Mouse (Mus musculus) olfactory bulb, adult 2 months (tissue): ENCODE measurements around the gene Patl1. TPM values are rescaled to one million over a fixed set of nuclear protein-coding genes. Genes with fewer than 3 reads are reported as not detected.
"Not testable (repeated sequence)": the region's sequence is repeated elsewhere in the genome, so short reads cannot be mapped to it uniquely, and the experiment has no call there.

Experiments used
- H3K27ac ChIP-seq: fragments of 200-500 bp; 2 replicates; pipeline ENCODE4 v1.5.1; 2012; ENCODE audit warnings: low read depth, low read length; ENCODE audit not compliant: insufficient read depth
- H3K4me1 ChIP-seq: fragments of 200-500 bp; 2 replicates; pipeline ENCODE4 v1.6.1; 2012; ENCODE audit warnings: low read length; ENCODE audit not compliant: control insufficient read depth, insufficient read depth
- H3K4me3 ChIP-seq: fragments of 200-500 bp; 2 replicates; pipeline ENCODE4 v1.5.1; 2012; ENCODE audit warnings: mild to moderate bottlenecking, low read depth, low read length, moderate library complexity; ENCODE audit not compliant: insufficient read depth
- CTCF ChIP-seq: fragments of 200-500 bp; IDR thresholded peaks from 2 replicates; pipeline ENCODE4 v1.5.1; 2012; ENCODE audit warnings: low read depth, mild to moderate bottlenecking, low read length, moderate library complexity; ENCODE audit not compliant: insufficient read depth
- POLR2A ChIP-seq: fragments of 200-500 bp; IDR thresholded peaks from 2 replicates; pipeline ENCODE4 v1.6.1; 2012; ENCODE audit warnings: mild to moderate bottlenecking, low read depth, low read length, moderate library complexity; ENCODE audit not compliant: insufficient read depth
- WGBS: fragments of 180-500 bp; shearing (Covaris S2); methylation state at CpG from one replicate; pipeline ENCODE4 v1.1.7; 2018; 5-methylcytosine and 5-hydroxymethylcytosine counted together
- polyA plus RNA-seq: library from polyadenylated mRNA; stranded (reverse); fragments of >200 nt; gene quantifications from 2 replicates; pipeline ENCODE4 v1.2.4, GENCODE M21; 2012; ENCODE audit warnings: low replicate concordance; ENCODE audit not compliant: missing spikeins, insufficient read depth, insufficient read length

Patl1 gene
- polyA plus RNA-seq, 1 experiment: not detected

DNA sequence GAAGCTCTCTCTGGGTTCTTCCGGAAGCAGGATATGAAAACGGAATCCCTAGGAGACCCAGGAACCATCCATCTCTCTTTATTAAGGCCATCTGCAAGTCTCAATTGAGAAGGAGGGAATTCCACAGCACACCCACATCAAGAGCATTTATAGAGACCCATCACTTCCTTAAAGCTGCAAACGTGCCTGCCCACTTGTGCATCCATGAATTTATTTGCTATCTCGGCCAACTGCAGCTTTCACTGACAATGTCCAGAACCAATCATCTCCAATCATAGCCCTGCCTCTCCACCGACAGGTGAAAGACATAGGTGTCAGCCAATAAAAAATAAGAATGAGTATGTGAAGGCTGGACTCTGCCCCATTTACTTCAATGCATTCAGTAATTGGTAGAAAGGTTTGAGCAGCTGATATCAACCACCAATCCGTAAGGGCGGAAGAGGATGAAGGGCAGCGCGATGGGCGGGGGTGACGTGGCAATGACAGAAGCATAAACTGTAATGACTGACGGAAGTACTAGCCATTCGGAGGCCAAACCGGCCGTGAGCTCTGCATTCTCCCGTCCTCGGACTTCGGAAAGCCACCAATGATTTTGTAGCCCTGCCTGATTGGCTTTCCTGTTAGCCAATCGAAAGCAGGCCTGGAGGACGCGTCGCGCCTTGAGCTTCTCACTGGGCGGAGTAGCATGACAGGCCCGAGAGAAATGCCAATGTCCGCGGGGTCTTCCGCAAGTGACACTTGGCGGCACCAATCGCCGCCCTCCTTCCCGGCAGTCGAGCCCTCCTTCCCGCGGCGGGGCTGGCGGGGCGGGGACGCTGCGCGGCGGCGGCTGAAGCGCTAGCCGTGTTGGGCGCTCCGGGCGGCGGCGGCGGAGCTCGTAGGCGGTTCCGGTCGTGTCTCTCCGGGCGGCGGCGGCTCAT lies 53.1 kb downstream of the Patl1 start, which contains the start of gene Osbp:
Gene Osbp, plus strand, starts transcription at position 919 of the 920 bp plus-strand sequence.
- H3K4me3 ChIP-seq: peak within 1 kb of the TSS; percentile 98
- 1% methylated on average over 56 of the region's 59 CpGs for WGBS
- peak; percentile 77 for TF ChIP-seq POLR2A
- no peak for TF ChIP-seq CTCF
- H3K4me1 ChIP-seq: peaks cover 5% of the 10 kb centered on the region
- H3K27ac ChIP-seq: peak within 1 kb of the TSS; percentile 53; the same call in 1 of the 2 replicates

DNA sequence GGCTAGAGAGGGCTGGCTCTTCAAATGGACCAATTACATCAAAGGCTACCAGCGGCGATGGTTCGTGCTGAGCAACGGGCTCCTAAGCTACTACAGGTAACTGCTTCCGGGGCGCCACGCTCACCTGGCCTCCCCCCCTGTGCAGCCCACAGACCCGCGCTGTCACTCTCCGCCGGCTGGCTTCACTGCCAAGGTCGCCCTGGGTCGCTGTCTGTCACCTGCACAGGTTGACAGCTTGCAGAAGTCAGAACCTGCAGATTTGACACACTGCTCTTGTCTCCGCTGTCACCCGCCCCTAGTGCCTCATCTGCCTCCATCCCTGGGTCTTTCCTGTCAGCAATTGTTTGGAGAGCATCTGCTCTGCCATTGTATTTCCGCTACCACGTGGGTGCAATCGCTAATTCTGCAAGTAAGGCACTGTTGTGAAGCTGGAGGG lies 54.0 kb downstream of the Patl1 start:
- peaks cover 8% of the 10 kb centered on the region for H3K4me1 ChIP-seq
- H3K27ac ChIP-seq: no peak overlapping the region
- TF ChIP-seq CTCF: no peak
- no peak for TF ChIP-seq POLR2A
- WGBS: 0% methylated on average over 18 of the region's 18 CpGs
- peak overlapping the region; percentile 98 for H3K4me3 ChIP-seq

DNA sequence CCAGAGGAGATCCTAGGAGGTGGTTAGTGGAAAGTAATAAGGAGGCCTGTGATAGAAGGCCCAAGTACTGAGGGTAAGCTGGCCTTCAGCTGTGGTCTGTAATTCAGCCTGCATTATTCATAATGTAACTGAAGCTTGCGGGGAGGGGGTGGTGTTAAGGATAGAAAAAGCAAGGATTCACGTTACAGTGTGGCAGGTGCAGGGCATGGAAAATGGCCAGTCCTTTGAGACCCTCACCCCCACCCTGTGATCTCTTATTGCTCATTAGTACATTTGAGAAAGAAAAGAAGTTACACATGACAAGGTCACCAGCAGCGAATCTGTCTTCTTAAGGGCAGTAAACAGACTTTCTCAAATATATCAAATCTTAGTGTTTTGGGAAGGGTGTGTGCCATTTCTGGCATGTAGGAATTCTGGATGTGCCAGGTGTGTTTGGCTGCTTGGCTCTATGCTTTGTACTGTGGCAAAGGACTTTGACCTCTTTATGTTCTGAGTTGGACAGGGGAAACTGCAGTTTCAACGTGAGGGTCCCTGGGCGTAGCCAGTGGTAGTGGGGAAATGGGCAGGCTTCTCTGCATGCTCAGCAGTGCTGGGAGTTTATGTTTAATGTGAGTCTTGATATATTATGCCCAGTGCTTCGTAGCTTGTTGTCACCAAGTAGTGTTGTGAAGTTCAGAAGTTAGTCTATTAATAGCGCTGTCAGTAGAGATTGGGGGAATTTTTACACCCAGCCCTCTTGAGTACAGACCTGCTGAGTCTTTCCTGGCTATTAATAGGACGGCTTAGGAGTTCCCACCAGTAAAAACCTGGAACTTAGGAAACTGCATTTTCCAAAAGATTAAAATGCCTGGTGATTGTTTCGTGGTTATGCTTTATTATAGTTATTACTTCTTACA lies 57.2 kb downstream of the Patl1 start:
- H3K4me3 ChIP-seq: no peak overlapping the region
- peaks cover 8% of the 10 kb centered on the region for H3K4me1 ChIP-seq
- peak overlapping the region; percentile 25 for H3K27ac ChIP-seq
- 50% methylated on average over 9 of the region's 9 CpGs for WGBS
- TF ChIP-seq POLR2A (no peak), CTCF (no peak)

DNA sequence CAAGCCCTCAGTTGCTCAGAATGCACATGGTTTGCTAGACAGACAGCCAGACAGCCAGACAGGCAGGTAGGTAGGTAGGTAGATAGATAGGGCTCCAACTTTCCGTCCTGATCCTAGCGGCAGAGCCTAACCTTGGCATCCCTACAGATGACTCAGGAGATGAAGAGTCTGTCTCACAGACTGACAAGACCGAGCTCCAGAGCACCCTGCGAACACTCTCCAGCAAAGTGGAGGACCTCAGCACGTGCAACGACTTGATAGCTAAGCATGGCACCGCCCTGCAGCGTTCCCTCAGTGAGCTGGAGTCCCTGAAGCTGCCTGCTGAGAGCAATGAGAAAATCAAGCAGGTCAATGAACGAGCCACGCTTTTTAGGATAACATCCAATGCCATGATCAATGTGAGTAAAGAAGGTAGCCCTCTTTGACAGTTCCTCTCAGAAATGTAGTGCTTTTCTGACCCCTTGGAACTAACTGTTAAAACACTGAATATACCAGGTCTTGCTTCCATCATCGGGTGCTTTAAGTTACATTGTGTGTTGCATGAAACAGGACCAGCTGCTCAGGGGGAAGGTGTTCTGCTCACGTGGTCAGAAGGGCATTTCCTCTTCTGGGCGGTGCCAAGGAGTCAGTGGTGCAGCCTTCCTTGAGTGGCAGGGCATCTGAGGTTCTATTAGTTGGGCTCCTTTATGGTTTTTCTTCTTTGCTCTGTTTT lies 61.5 kb downstream of the Patl1 start:
- 89% methylated on average over 13 of the region's 13 CpGs for WGBS
- Histone ChIP-seq H3K27ac (no peak overlapping the region), H3K4me3 (no peak overlapping the region), H3K4me1 (peaks cover 8% of the 10 kb centered on the region)
- no peak for TF ChIP-seq POLR2A
- TF ChIP-seq CTCF: no peak

DNA sequence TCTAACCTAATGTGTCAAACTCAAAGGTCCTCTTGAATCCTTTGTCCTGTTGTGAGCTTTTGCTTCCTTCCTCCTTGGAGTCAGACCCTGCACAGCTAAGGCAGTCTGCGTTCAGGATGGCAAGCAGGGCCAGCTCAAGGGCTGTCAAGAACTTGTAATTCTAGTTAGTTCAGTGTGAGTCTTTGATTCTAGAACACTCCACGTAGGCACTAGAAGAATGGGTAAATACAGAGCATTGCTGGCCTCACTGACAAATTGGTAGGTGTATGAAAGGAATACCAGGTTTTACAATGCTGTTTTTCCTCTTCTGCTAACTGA lies 62.0 kb downstream of the Patl1 start:
- H3K4me3 ChIP-seq: no peak overlapping the region
- peaks cover 7% of the 10 kb centered on the region for H3K4me1 ChIP-seq
- H3K27ac ChIP-seq: no peak overlapping the region
- no peak for TF ChIP-seq POLR2A
- no peak for TF ChIP-seq CTCF
- 69% methylated on average over 2 of the region's 2 CpGs for WGBS

DNA sequence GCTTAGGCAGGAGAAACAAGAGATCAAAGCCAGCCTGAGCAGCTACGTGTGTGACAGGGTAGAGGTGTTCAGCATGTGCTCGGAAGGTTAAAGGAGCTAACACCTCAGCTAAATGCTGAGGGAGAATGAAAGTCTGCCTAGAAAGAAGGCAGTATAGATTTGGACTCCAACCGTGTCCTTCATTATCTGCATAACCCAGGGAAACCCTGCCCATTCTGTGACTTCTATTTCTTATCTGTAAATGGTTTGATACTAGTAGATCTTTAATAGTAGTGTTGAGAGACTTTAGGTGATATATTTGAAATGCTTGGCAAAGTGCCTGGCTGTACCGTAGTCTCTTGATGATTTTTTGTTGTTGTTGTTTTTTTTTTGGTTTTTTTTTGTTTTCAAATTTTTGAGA lies 63.5 kb downstream of the Patl1 start:
- Histone ChIP-seq H3K27ac (no peak overlapping the region), H3K4me1 (peaks cover under 1% of the 10 kb centered on the region), H3K4me3 (no peak overlapping the region)
- 83% methylated on average over 4 of the region's 4 CpGs for WGBS
- TF ChIP-seq CTCF (no peak), POLR2A (no peak)

DNA sequence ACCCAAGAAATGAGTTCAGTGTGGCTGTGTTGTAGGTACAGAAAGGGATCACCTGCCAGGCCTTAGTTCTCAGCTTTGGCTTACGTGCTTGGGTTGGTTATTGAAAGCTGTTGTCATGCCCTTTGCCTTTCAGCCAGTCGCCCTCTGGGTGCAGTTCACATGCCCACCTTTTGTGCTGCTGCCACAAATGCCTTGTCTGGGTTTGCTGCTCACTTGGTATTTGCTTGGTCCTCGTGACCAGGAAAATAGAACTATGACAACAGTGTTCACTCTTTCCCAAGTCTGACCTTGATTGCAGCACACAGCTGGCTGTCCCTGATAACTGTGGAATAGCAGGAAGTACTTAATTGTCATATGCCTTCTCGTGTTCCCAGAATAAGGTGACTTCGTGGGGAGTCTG lies 65.2 kb downstream of the Patl1 start:
- Histone ChIP-seq H3K27ac (no peak overlapping the region), H3K4me3 (no peak overlapping the region), H3K4me1 (no peaks in the 10 kb centered on the region)
- 78% methylated on average over 5 of the region's 5 CpGs for WGBS
- TF ChIP-seq POLR2A (no peak), CTCF (no peak)

DNA sequence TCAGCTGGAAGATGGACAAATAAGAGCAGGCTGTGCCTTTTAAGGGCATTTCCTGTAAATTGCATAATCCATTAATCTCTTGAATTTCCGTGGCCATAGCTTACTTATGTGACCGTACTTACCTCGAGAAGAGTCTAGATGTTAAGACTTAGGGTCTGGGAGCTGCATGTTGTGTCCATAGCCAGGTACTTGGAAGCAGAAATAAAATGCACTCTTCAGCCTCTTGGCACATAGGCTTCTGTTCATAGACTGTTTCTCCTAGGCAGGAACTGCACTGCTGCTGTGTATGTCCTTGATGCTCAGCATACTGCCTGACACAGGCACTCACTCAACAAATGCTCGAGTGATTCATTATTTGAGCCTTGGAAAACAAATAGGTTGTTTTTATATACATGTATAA lies 68.3 kb downstream of the Patl1 start:
- Histone ChIP-seq H3K4me3 (no peak overlapping the region), H3K27ac (no peak overlapping the region), H3K4me1 (no peaks in the 10 kb centered on the region)
- WGBS: 90% methylated on average over 4 of the region's 4 CpGs
- no peak for TF ChIP-seq CTCF
- no peak for TF ChIP-seq POLR2A

DNA sequence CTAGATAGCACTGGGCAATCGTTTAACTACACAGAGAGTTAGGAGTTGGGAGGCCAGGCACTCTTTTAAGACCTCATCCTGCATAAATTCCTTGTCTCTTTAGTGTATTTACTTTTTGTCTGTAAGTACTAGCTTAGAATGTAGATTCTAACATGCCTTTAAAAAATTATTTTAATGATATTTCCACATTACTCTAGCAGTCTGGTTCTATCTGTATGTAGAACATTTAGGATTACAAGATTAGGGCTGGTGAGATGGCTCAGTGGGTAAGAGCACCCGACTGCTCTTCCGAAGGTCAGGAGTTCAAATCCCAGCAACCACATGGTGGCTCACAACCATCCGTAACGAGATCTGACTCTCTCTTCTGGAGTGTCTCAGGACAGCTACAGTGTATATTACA lies 72.4 kb downstream of the Patl1 start:
- 78% methylated on average over 5 of the region's 5 CpGs for WGBS
- H3K4me1 ChIP-seq, H3K4me3 ChIP-seq, H3K27ac ChIP-seq: not testable (repeated sequence)
